Mouse (Mus musculus) thymus, adult 2 months (tissue): ENCODE measurements around the gene Cdk14.

Experiments used
- CTCF ChIP-seq: fragments of 200-500 bp; IDR thresholded peaks from 2 replicates; pipeline ENCODE4 v1.5.1; 2012; ENCODE audit warnings: mild to moderate bottlenecking, control low read depth, low read length, moderate library complexity, borderline replicate concordance; ENCODE audit not compliant: control insufficient read depth, poor library complexity, insufficient read depth; ENCODE audit errors: extremely low read depth
- POLR2A ChIP-seq: fragments of 200-500 bp; IDR thresholded peaks from 2 replicates; pipeline ENCODE4 v1.6.1; 2012; ENCODE audit warnings: mild to moderate bottlenecking, low read length, control low read depth, moderate library complexity; ENCODE audit not compliant: control insufficient read depth, poor library complexity, insufficient read depth; ENCODE audit errors: extremely low read depth

GRCm38 (mm10) chr5:4833940-4834339 is 586.2 kb downstream of the Cdk14 start:
- TF ChIP-seq CTCF, result no peak
- TF ChIP-seq POLR2A, result no peak
